Mouse (Mus musculus) kidney, adult 8-10 months (tissue): Measurements from ENCODE around the gene Xrcc1.
A peak's percentile ranks its signal among the peaks of the same experiment; 100 is the strongest.

Experiments
- DNase-seq, 2 experiments: peaks; one replicate each; pipeline ENCODE4 v3.0.0; 2022

Xrcc1 gene

GRCm38 (mm10) chr7:24568512-24568911, 22.4 kb downstream of the Xrcc1 start:
- DNase-seq, result no peak

DNA sequence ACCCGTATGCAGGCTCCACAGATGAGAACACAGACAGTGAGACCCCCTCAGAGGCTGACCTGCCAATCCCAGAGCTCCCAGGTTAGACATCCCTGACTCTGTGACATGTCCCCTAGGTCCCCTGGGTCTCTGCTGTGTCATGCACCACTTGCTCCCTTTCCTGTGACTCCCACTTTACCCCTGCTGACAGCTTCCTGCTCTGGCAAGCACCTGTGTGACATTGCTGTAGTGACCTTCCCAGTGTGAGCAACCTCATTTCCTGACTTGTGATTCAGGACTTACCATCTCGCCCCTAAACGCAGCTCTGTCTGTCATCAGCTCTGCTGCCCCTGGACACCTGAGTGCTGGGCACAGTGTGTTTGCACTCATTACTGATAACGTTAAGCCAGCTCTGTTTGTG, 25.0 kb downstream of the Xrcc1 start:
- no peak for DNase-seq

- no peak for DNase-seq
Measured at GRCm38 (mm10) chr7:24572455-24572854, 26.4 kb downstream of the Xrcc1 start.

- DNase-seq, result peak; percentile 86 to 88
Measured at GRCm38 (mm10) chr7:24574224-24574796, 28.2 kb downstream of the Xrcc1 start.

DNA sequence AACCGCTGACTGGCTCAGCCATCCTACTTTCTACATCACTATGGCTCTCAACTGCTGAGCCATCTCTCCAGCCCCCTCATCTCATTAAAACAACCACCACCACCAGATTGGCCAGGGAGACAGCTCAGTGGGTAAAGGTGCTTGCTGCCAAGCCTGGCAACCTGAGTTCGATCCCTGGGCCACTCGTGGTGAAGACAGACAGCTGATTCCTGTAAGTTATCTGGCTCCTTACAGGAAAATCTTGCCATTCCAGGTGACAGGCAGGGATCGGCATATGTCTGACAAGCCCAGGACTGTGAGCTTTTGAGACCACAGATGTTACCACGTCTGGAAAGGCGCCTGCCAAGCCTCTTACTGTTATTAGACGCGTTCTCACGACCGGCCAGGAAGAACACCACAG, 31.7 kb downstream of the Xrcc1 start:
- no peak for DNase-seq

GRCm38 (mm10) chr7:24584876-24585275, 38.8 kb downstream of the Xrcc1 start:
- no peak for DNase-seq

DNA sequence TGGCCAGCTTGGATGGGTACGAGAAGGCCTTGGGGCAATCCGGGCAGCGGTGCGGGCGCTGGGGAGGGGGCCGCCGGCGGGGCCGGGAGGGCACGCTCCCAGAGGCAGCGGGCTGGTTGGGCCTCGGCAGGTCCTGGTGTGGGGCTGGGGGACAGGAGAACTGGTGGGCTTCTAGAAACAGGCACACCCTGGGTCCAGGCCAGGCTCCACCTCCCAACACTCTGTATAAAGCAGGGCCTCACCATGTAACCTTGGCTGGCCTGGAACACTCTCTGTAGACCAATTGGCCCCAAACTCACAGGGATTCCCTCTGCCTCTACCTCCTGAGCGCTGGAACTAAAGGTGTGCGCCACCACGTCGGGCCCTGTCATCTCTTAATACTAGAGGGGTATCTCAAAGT, 39.9 kb downstream of the Xrcc1 start:
- no peak for DNase-seq

DNA sequence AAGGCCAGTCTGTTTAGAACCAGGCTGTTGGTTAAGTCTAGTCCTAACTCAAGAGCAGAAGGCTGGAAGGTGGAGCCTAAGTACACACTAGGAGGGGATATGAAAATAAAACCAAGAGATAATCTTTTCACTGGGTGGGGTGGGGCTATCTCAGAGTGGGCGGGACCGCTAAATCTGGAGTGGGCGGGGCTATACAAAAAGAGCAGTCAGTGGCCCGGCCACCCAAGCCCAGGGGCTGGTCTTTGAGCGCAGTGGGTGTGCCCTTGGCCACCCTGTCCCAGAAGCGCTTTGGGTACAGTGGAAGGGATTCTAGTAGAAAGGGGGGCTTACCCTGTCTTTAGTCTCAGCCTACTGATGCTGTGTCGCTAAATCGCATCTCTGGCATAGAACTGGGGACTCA, 40.7 kb downstream of the Xrcc1 start:
- DNase-seq, result no peak

- no peak for DNase-seq
Measured at GRCm38 (mm10) chr7:24587330-24588105, 41.4 kb downstream of the Xrcc1 start, which contains the start of the genes Ethe1 and Zfp575. Ethe1 (plus strand) TSS chr7:24587543. Zfp575 (minus strand) TSS chr7:24587641.

DNA sequence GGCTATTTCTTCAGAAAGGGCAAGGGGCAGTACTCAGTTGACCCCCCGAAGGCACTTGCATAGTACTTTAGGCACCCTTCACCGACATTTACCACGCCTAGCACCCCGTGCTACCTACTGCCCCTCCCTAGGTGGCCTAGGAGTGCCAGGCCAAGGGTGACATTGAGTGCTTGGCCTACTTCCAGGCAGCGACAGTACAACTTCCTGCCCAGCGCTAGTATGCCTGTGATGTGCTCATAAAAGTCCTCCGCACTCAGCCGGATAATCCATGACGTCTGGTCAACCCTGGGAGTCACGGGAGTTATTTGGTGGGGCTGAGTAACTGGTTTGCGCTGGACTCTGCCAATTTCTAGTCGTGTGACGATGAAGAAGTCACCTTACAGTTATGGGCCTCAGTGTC, 42.2 kb downstream of the Xrcc1 start:
- peak; percentile 87 to 90 for DNase-seq

GRCm38 (mm10) chr7:24591735-24592134, 45.6 kb downstream of the Xrcc1 start:
- no peak for DNase-seq

GRCm38 (mm10) chr7:24592163-24592562, 46.1 kb downstream of the Xrcc1 start:
- DNase-seq, result peak in 1 of 2 experiments; percentile 55

GRCm38 (mm10) chr7:24592781-24593180, 46.7 kb downstream of the Xrcc1 start:
- no peak for DNase-seq

GRCm38 (mm10) chr7:24593621-24594308, 47.7 kb downstream of the Xrcc1 start:
- DNase-seq, result peak; percentile 71 to 83

DNA sequence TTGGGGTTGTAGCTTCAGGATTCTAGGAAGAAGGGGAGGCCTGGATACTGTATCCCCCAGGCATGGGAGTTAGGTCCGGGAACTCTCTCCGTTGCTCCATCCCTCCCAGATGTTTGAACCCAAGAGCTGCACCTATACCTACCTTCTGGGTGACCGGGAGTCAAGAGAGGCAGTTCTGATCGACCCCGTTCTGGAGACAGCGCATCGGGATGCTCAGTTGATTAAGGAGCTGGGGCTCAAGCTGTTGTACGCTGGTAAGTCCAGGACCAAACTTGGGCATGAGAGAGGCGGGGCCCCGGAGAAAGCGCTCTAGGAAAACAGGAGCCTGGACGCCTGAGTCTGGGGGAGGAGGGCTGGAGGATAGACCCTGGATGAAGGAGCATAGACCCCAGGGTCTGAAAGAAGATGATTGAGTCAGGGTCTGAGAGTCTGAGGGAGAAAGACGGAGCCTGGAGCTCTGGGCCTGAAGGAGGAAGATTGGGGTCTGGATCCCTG, 48.3 kb downstream of the Xrcc1 start:
- no peak for DNase-seq

- DNase-seq, result no peak
Measured at GRCm38 (mm10) chr7:24595464-24595863, 49.4 kb downstream of the Xrcc1 start.

GRCm38 (mm10) chr7:24598121-24598520, 52.0 kb downstream of the Xrcc1 start:
- DNase-seq, result no peak

DNA sequence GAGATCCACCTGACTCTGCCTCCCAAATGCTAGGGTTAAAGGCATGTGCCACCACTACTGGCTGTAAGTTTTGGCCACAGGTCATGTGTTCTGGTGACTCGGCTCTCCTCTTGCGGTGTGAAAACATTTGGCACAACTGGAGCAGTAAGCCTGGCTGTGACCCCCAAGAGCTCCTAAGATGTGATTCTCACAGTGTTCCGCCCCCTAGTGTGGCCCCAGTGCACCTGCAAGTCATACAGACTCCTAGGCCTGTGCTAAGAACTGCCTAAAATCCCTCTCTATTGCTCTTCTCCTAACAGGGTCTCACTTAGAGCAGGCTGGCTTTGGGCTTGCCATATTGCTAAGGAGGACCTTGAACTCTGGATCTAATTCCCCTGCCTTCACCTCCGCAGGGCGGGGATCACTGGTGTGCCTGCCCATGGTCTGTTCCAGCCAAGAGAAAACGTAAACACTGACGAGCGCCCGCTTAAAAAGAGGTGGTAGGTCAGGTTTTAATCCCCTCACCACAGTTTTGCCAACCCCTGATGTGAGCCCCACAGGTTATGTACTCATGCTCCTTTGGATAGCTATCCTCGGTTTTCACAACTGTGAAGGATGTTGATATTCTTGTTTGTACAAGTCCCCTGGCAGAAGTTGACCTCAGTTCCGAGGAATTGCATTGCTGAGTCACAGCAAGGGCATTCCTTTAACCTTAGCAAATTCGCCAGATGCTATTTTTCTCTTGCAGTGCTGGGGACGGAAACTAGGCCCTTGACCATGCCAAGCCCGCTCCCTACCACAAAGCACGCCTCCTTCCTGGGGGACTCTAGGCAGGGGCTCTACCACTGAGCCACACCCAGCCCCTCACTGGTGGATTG, 53.4 kb downstream of the Xrcc1 start:
- DNase-seq, result peak in 1 of 2 experiments; percentile 43

- peak; percentile 92 to 96 for DNase-seq
Measured at GRCm38 (mm10) chr7:24600941-24601597, 55.0 kb downstream of the Xrcc1 start.

GRCm38 (mm10) chr7:24605561-24605960, 59.5 kb downstream of the Xrcc1 start:
- DNase-seq, result no peak

- peak in 1 of 2 experiments; percentile 68 for DNase-seq
Measured at GRCm38 (mm10) chr7:24606046-24606445, 60.0 kb downstream of the Xrcc1 start.

DNA sequence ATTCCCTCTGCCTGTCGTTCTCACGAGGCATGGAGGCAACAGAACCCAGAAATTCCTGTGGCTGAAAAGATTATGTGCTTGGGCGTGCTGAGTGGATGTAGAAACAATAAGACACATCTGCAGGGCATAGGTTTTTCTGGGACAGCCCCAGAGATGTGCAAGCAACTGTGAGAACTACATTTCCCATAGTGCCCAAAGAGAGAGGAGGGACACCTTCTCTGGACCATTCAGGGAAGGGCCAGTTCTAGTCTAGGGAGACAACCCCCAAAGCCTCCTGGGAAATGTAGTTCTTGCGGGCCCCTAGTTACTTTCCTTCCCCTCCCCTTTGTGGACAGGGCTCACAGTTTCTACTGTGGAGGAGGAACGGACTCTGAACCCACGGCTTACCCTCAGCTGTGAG, 61.9 kb downstream of the Xrcc1 start:
- peak; percentile 82 to 86 for DNase-seq
